Mouse (Mus musculus) olfactory bulb, adult 2 months (tissue): ENCODE results near the gene Hip1. TPM values are rescaled to one million over a fixed set of nuclear protein-coding genes. Genes with fewer than 3 reads are reported as not detected.

Source experiments
- H3K27ac ChIP-seq: fragments of 200-500 bp; 2 replicates; pipeline ENCODE4 v1.5.1; 2012; ENCODE audit warnings: low read depth, low read length; ENCODE audit not compliant: insufficient read depth
- H3K4me1 ChIP-seq: fragments of 200-500 bp; 2 replicates; pipeline ENCODE4 v1.6.1; 2012; ENCODE audit warnings: low read length; ENCODE audit not compliant: control insufficient read depth, insufficient read depth
- H3K4me3 ChIP-seq: fragments of 200-500 bp; 2 replicates; pipeline ENCODE4 v1.5.1; 2012; ENCODE audit warnings: mild to moderate bottlenecking, low read depth, low read length, moderate library complexity; ENCODE audit not compliant: insufficient read depth
- CTCF ChIP-seq: fragments of 200-500 bp; IDR thresholded peaks from 2 replicates; pipeline ENCODE4 v1.5.1; 2012; ENCODE audit warnings: low read depth, mild to moderate bottlenecking, low read length, moderate library complexity; ENCODE audit not compliant: insufficient read depth
- POLR2A ChIP-seq: fragments of 200-500 bp; IDR thresholded peaks from 2 replicates; pipeline ENCODE4 v1.6.1; 2012; ENCODE audit warnings: mild to moderate bottlenecking, low read depth, low read length, moderate library complexity; ENCODE audit not compliant: insufficient read depth
- WGBS: fragments of 180-500 bp; shearing (Covaris S2); methylation state at CpG from one replicate; pipeline ENCODE4 v1.1.7; 2018; 5-methylcytosine and 5-hydroxymethylcytosine counted together
- polyA plus RNA-seq: library from polyadenylated mRNA; stranded (reverse); fragments of >200 nt; gene quantifications from 2 replicates; pipeline ENCODE4 v1.2.4, GENCODE M21; 2012; ENCODE audit warnings: low replicate concordance; ENCODE audit not compliant: missing spikeins, insufficient read depth, insufficient read length

Gene Hip1
- polyA plus RNA-seq, 1 experiment, result 69.9 TPM

GRCm38 (mm10) chr5:135568698-135569097 lies 23.8 kb upstream of the Hip1 start:
- no peak overlapping the region for H3K4me3 ChIP-seq
- TF ChIP-seq POLR2A (no peak), CTCF (no peak)
- no peak overlapping the region for H3K27ac ChIP-seq
- H3K4me1 ChIP-seq, result no peaks in the 10 kb centered on the region
- 55% methylated on average over 6 of the region's 6 CpGs for WGBS

GRCm38 (mm10) chr5:135567556-135568265 lies 22.8 kb upstream of the Hip1 start:
- 92% methylated on average over 6 of the region's 6 CpGs for WGBS
- H3K4me1 ChIP-seq, result no peaks in the 10 kb centered on the region
- no peak for TF ChIP-seq POLR2A
- no peak for TF ChIP-seq CTCF
- H3K27ac ChIP-seq, result no peak overlapping the region
- H3K4me3 ChIP-seq, result no peak overlapping the region

- 92% methylated on average over 3 of the region's 3 CpGs for WGBS
These were observed 18.5 kb upstream of the Hip1 start, which contains the start of gene Ccl26 for GRCm38 (mm10) chr5:135563469-135563868. Gene Ccl26, minus strand, starts transcription at chr5:135563569.

GRCm38 (mm10) chr5:135557671-135558070 lies 12.8 kb upstream of the Hip1 start:
- Histone ChIP-seq H3K4me3 (no peak overlapping the region), H3K4me1 (peaks cover 2% of the 10 kb centered on the region; the same call in 1 of the 2 replicates), H3K27ac (no peak overlapping the region)
- WGBS, result 78% methylated on average over 3 of the region's 3 CpGs
- no peak for TF ChIP-seq POLR2A
- TF ChIP-seq CTCF, result no peak

More at GRCm38 (mm10) chr5:135563469-135563868, 18.5 kb upstream of the Hip1 start, which contains the start of gene Ccl26:
- H3K4me1 ChIP-seq, result no peaks in the 10 kb centered on the region
- no peak within 1 kb of the TSS for H3K4me3 ChIP-seq
- TF ChIP-seq CTCF (no peak), POLR2A (no peak)
- no peak within 1 kb of the TSS for H3K27ac ChIP-seq

GRCm38 (mm10) chr5:135557051-135557450 lies 12.1 kb upstream of the Hip1 start:
- 66% methylated on average over 4 of the region's 4 CpGs for WGBS
- H3K4me1 ChIP-seq, result peaks cover 2% of the 10 kb centered on the region; the same call in 1 of the 2 replicates

GRCm38 (mm10) chr5:135556259-135556658 lies 11.3 kb upstream of the Hip1 start:
- TF ChIP-seq POLR2A (no peak), CTCF (no peak)
- H3K4me1 ChIP-seq, result peaks cover 2% of the 10 kb centered on the region; the same call in 1 of the 2 replicates
- H3K4me3 ChIP-seq, result no peak overlapping the region
- 91% methylated on average over 3 of the region's 4 CpGs for WGBS
- H3K27ac ChIP-seq, result no peak overlapping the region

More at GRCm38 (mm10) chr5:135557051-135557450, 12.1 kb upstream of the Hip1 start:
- H3K4me3 ChIP-seq, result no peak overlapping the region
- TF ChIP-seq POLR2A (no peak), CTCF (no peak)
- H3K27ac ChIP-seq, result no peak overlapping the region

GRCm38 (mm10) chr5:135551591-135551990 lies 6.7 kb upstream of the Hip1 start:
- TF ChIP-seq POLR2A (no peak), CTCF (no peak)
- Histone ChIP-seq H3K4me1 (peaks cover 2% of the 10 kb centered on the region; the same call in 1 of the 2 replicates), H3K4me3 (no peak overlapping the region), H3K27ac (no peak overlapping the region)
- WGBS, result 79% methylated on average over 3 of the region's 3 CpGs

- Histone ChIP-seq H3K4me3 (no peak overlapping the region), H3K27ac (no peak overlapping the region), H3K4me1 (peaks cover 2% of the 10 kb centered on the region; the same call in 1 of the 2 replicates)
- 26% methylated on average over 3 of the region's 3 CpGs for WGBS
- TF ChIP-seq CTCF, result no peak
- no peak for TF ChIP-seq POLR2A
These were observed 6.0 kb upstream of the Hip1 start for GRCm38 (mm10) chr5:135550910-135551309.

GRCm38 (mm10) chr5:135547990-135548389 lies 3.1 kb upstream of the Hip1 start:
- no peak for TF ChIP-seq POLR2A
- no peak for TF ChIP-seq CTCF
- H3K4me3 ChIP-seq, result no peak overlapping the region
- peaks cover 7% of the 10 kb centered on the region for H3K4me1 ChIP-seq
- no peak overlapping the region for H3K27ac ChIP-seq
- 92% methylated on average over 2 of the region's 2 CpGs for WGBS
